Comparison of ENCODE assay signal across 23 mouse cellular contexts in the genomic region with DNA sequence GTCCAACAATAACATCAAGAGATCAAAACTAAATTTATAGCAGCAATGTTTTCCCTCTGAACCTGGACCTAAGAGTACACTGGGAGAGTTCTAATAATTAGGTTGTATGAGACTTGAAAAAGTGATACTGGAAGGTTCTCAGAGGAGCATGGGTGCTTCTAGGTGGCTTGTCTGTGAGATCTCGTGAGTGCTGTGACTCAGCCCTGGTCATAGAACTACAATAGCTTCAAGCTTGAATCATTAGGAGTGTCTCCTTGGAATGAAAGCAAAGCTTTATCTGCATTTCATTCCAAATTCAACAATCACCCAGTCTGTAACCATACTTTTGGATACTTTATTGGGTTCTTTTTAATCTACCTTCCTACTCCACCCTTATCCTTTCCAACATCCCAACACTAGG. TPM values are rescaled to one million over a fixed set of nuclear protein-coding genes. Genes with fewer than 3 reads are reported as not detected.
DNase-seq lines count a peak whose midpoint lies in the region; TF ChIP-seq lines count a peak whose summit lies in the region.
"Had no signal": no experiment of that assay in that cellular context is flagged by ENCODE, and none has a peak within 500 bp of the region (broad histone marks: within the 10 kb centered on the region; RNA-seq: fewer than 3 reads in every experiment).

No protein-coding gene starts in this region.

- H3K79me2 ChIP-seq in C2C12 (ENCODE audit: control insufficient read depth, insufficient read depth): no peaks in the 10 kb centered on the region

- DNase-seq in adrenal gland, postnatal 36 days: peak; percentile 17 to 20
- DNase-seq in adrenal gland, postnatal 4 days (ENCODE audit: low spot score in 2 of 2): no peak
- peak; percentile 57 for DNase-seq in NIH3T3 (ENCODE audit: low read depth)
- peak; percentile 45 for DNase-seq in fibroblast of lung, adult 2 months (ENCODE audit: low read depth)
- DNase-seq in embryo, embryonic 10 days (ENCODE audit: low spot score): no peak
- no peak for DNase-seq in yolk sac, embryonic 10.5 days (ENCODE audit: low spot score)
- no peak for DNase-seq in frontal cortex, postnatal 25 days (ENCODE audit: low spot score in 2 of 2)
- DNase-seq: B cell, adult 2 months; cerebellum, adult 2 months; cerebellum, postnatal 14 days; gastrocnemius, postnatal 10 days; heart, postnatal 10 days; heart, postnatal 4 days; kidney, adult 8-10 months had no signal

- TF ChIP-seq CTCF in C2C12 (IDR thresholded peaks at IDR 0.05; ENCODE audit: control insufficient read depth, insufficient read depth, insufficient read length): no peak

- H3K79me3 ChIP-seq in C2C12 (ENCODE audit: low read depth): no peaks in the 10 kb centered on the region

- no peaks in the 10 kb centered on the region for H3K27me3 ChIP-seq in C2C12 (ENCODE audit: control insufficient read depth, insufficient read depth, insufficient read length)
- H3K27me3 ChIP-seq: embryonic facial prominence, embryonic 12.5 days; hindbrain, embryonic 12.5 days had no signal

- H3K4me3 ChIP-seq in C2C12 (ENCODE audit: insufficient read depth, poor library complexity, severe bottlenecking): no peak overlapping the region
- H3K4me3 ChIP-seq: embryonic facial prominence, embryonic 12.5 days; forebrain, embryonic 10.5 days; heart, embryonic 10.5 days; hindbrain, embryonic 12.5 days had no signal

- no peaks in the 10 kb centered on the region for H3K36me3 ChIP-seq in C2C12 (ENCODE audit: control insufficient read depth, insufficient read depth)
- H3K36me3 ChIP-seq: embryonic facial prominence, embryonic 12.5 days; forebrain, embryonic 10.5 days; heart, embryonic 10.5 days; hindbrain, embryonic 12.5 days had no signal

- H3ac ChIP-seq in C2C12 (ENCODE audit: control insufficient read depth, insufficient read length, low read depth): no peak overlapping the region

TF ChIP-seq in C2C12, 6 proteins besides CTCF, POLR2A, EP300 and RAD21:
- TF ChIP-seq FOSL1 (IDR thresholded peaks at IDR 0.05; ENCODE audit: insufficient read depth, low read length, poor library complexity, severe bottlenecking) (peak; percentile 27), MYOG (IDR thresholded peaks at IDR 0.05; ENCODE audit: control insufficient read depth, extremely low read depth, insufficient read length) (no peak)

RNA-seq across cellular contexts. Expression of gene Itgbl1, which starts 2.6 kb away (rescaled TPM):
- total RNA-seq in adrenal gland, postnatal 36 days (2021): 1 to 10 TPM; 1.9 to 3.7 TPM
- 1 to 10 TPM; 1.8 to 1.9 TPM for total RNA-seq in adrenal gland, postnatal 4 days (2021)
- polyA plus RNA-seq in C2C12 (2012; fragmentation: generic; extraction: Trizol): 0.06 TPM
- total RNA-seq: common myeloid progenitor, adult 5-6 weeks; granulocyte monocyte progenitor cell, adult 5-6 weeks; MEL had no signal
- polyA plus RNA-seq: inflammation-experienced regulatory T-cells, adult 6 months had no signal

RNA-seq across cellular contexts. Expression of gene Nalcn, which starts 35.4 kb away (rescaled TPM):
- 1 to 10 TPM; 4.3 to 4.6 TPM for total RNA-seq in adrenal gland, postnatal 36 days (2021)
- 1 to 10 TPM; 7.6 to 8.8 TPM for total RNA-seq in adrenal gland, postnatal 4 days (2021)
- not detected for polyA plus RNA-seq in C2C12 (2012; fragmentation: generic; extraction: Trizol)
- total RNA-seq: common myeloid progenitor, adult 5-6 weeks; granulocyte monocyte progenitor cell, adult 5-6 weeks; MEL had no signal
- polyA plus RNA-seq: heart, embryonic 10.5 days; inflammation-experienced regulatory T-cells, adult 6 months had no signal

Comparison
In these comparisons a context has a peak if more than half of its experiments do, and no peak if none do; other contexts are left out.
1. DNase-seq: peak in adrenal gland, postnatal 36 days (2 of 2), NIH3T3 (single experiment) and fibroblast of lung, adult 2 months (single experiment); none in adrenal gland, postnatal 4 days (0 of 2), embryo, embryonic 10 days (single experiment), yolk sac, embryonic 10.5 days (single experiment) and frontal cortex, postnatal 25 days (0 of 2).